Comparison of ENCODE assay signal across 7 mouse cellular contexts in genomic region chr5:29195231-29195569, GRCm38 (mm10). TPM values are rescaled to one million over a fixed set of nuclear protein-coding genes. Genes with fewer than 3 reads are reported as not detected.
A peak's percentile ranks its signal among the peaks of the same experiment; 100 is the strongest.
DNase-seq lines count a peak whose midpoint lies in the region; ATAC-seq and TF ChIP-seq lines count a peak whose summit lies in the region.

No protein-coding gene starts in this region.

- peak overlapping the region; percentile 76 for H3K9ac ChIP-seq in forebrain, embryonic 13.5 days
- peak overlapping the region; percentile 81 for H3K9ac ChIP-seq in limb, embryonic 12.5 days (replicated peaks)

- 0 out of 2 replicates have a peak, but pooled peaks cover 4% of the 10 kb centered on the region for H3K9me3 ChIP-seq in megakaryocyte, embryonic 14.5 days
- no peaks in the 10 kb centered on the region for H3K9me3 ChIP-seq in forebrain, embryonic 13.5 days (replicated peaks)
- H3K9me3 ChIP-seq in limb, embryonic 12.5 days, result no peaks in the 10 kb centered on the region

- peak overlapping the region; percentile 68 for H3K4me2 ChIP-seq in forebrain, embryonic 13.5 days
- H3K4me2 ChIP-seq in limb, embryonic 12.5 days, result peak overlapping the region; percentile 68

- no peak for ATAC-seq in megakaryocyte, adult 5-6 weeks (ENCODE audit: poor library complexity, severe bottlenecking)
- no peak for ATAC-seq in forebrain, embryonic 13.5 days
- no peak; the same call in 1 of the 2 replicates for ATAC-seq in limb, embryonic 12.5 days (ENCODE audit: insufficient number of reproducible peaks, insufficient read depth, low FRiP score, low TSS enrichment, low read depth)

- TF ChIP-seq POLR2A in small intestine, adult 2 months (IDR thresholded peaks at IDR 0.05; ENCODE audit: low read depth, low read length), result no peak

- H3K4me1 ChIP-seq in megakaryocyte, embryonic 14.5 days, result peaks cover 15% of the 10 kb centered on the region
- H3K4me1 ChIP-seq in forebrain, embryonic 13.5 days, result peaks cover 7% of the 10 kb centered on the region; the same call in 1 of the 2 replicates
- peaks cover 12% of the 10 kb centered on the region; the same call in 1 of the 2 replicates for H3K4me1 ChIP-seq in limb, embryonic 12.5 days (replicated peaks)
- H3K4me1 ChIP-seq in small intestine, adult 2 months (ENCODE audit: control insufficient read depth, insufficient read depth, insufficient read length, low read length), result peaks cover 9% of the 10 kb centered on the region; the same call in 1 of the 2 replicates

- H3K36me3 ChIP-seq in megakaryocyte, embryonic 14.5 days (replicated peaks; ENCODE audit: low read length), result no peaks in the 10 kb centered on the region
- no peaks in the 10 kb centered on the region for H3K36me3 ChIP-seq in forebrain, embryonic 13.5 days (ENCODE audit: poor library complexity, severe bottlenecking)
- no peaks in the 10 kb centered on the region for H3K36me3 ChIP-seq in limb, embryonic 12.5 days
- 0 out of 2 replicates have a peak, but pooled peaks cover 1% of the 10 kb centered on the region for H3K36me3 ChIP-seq in small intestine, adult 2 months (ENCODE audit: control insufficient read depth, insufficient read depth, low read length)

- TF ChIP-seq CTCF in small intestine, adult 2 months (IDR thresholded peaks at IDR 0.05; ENCODE audit: extremely low read depth, insufficient read length, insufficient replicate concordance, low read depth, low read length), result no peak

- H3K27me3 ChIP-seq in megakaryocyte, embryonic 14.5 days (replicated peaks), result peaks cover 35% of the 10 kb centered on the region
- H3K27me3 ChIP-seq in forebrain, embryonic 13.5 days, result no peaks in the 10 kb centered on the region
- H3K27me3 ChIP-seq in limb, embryonic 12.5 days, result no peaks in the 10 kb centered on the region
- no peaks in the 10 kb centered on the region for H3K27me3 ChIP-seq in small intestine, adult 2 months (ENCODE audit: control insufficient read depth, insufficient read depth, low read length)

- peak overlapping the region; percentile 90 for H3K4me3 ChIP-seq in megakaryocyte, embryonic 14.5 days (replicated peaks)
- H3K4me3 ChIP-seq in forebrain, embryonic 13.5 days, result peak overlapping the region; percentile 63
- H3K4me3 ChIP-seq in limb, embryonic 12.5 days (replicated peaks), result peak overlapping the region; percentile 58
- H3K4me3 ChIP-seq in small intestine, adult 2 months (ENCODE audit: low read depth, low read length), result peak overlapping the region; percentile 69

- H3K27ac ChIP-seq in forebrain, embryonic 13.5 days, result peak overlapping the region; percentile 78
- peak overlapping the region; percentile 82 for H3K27ac ChIP-seq in limb, embryonic 12.5 days
- peak overlapping the region; percentile 21 for H3K27ac ChIP-seq in small intestine, adult 2 months (ENCODE audit: insufficient read depth, low read depth, low read length)

- no peak for DNase-seq in cerebellum, adult 11 months
- DNase-seq in left cerebral cortex, adult 11 months (ENCODE audit: low spot score), result no peak

- 4% methylated on average over 9 of the region's 9 CpGs for WGBS in forebrain, embryonic 13.5 days
- WGBS in limb, embryonic 12.5 days, result 2% methylated on average over 9 of the region's 9 CpGs
- 7% methylated on average over 9 of the region's 9 CpGs for WGBS in small intestine, adult 2 months

RNA-seq across cellular contexts. Expression of gene Rnf32, which starts 0.6 kb away (rescaled TPM):
- polyA plus RNA-seq in megakaryocyte, embryonic 14.5 days (2012; ENCODE audit: insufficient read depth, low replicate concordance), result not detected in 2 replicates
- not detected in 2 replicates for total RNA-seq in megakaryocyte, adult 5-6 weeks (2015)
- total RNA-seq in megakaryocyte, adult 5-6 weeks (2017), result not detected in 2 replicates
- 11.8 and 12.0 TPM in 2 replicates for polyA plus RNA-seq in forebrain, embryonic 13.5 days (2015; fragmentation: Nextera tagmentation; extraction: Ambion mirVana)
- 3.3 and 3.6 TPM in 2 replicates for polyA plus RNA-seq in limb, embryonic 12.5 days (2016; fragmentation: Nextera tagmentation; extraction: Ambion mirVana)
- polyA plus RNA-seq in small intestine, adult 2 months (2012; rRNA removed), result 0.58 and 4.6 TPM in 2 replicates

Comparison
In these comparisons a context has a peak if more than half of its experiments do, and no peak if none do; other contexts are left out.
1. H3K27ac ChIP-seq: peak in every context shown above with its lines; median percentile 82 in limb, embryonic 12.5 days; 78 in forebrain, embryonic 13.5 days; 21 in small intestine, adult 2 months.